Mouse (Mus musculus) myocyte (in vitro differentiated cells): ENCODE measurements around the gene Rsph9.

Experiments used
- CEBPB ChIP-seq: IDR thresholded peaks from 2 replicates; pipeline ENCODE4 v1.6.1; 2011; ENCODE audit warnings: mild to moderate bottlenecking, moderate library complexity; ENCODE audit not compliant: poor library complexity, insufficient read depth, severe bottlenecking
- E2F4 ChIP-seq: IDR thresholded peaks from one replicate; pipeline ENCODE4 v1.6.1; 2011; ENCODE audit warnings: mild to moderate bottlenecking, control low read depth, moderate library complexity; ENCODE audit not compliant: insufficient read depth
- MAX ChIP-seq: IDR thresholded peaks from one replicate; pipeline ENCODE4 v1.6.1; 2011; ENCODE audit warnings: low read depth, mild to moderate bottlenecking, control low read depth
- MYOD1 ChIP-seq, 3 experiments: IDR thresholded peaks; one replicate each; pipeline ENCODE4 v1.6.1; 2011; ENCODE audit warnings: control low read depth in 2 of 3, low read depth in 2 of 3, mild to moderate bottlenecking in 2 of 3, moderate library complexity in 1 of 3; ENCODE audit not compliant: insufficient read length in 2 of 3, control insufficient read depth in 1 of 3
- MYOG ChIP-seq, 3 experiments: IDR thresholded peaks; one replicate each; pipeline ENCODE4 v1.6.1; 2011; ENCODE audit warnings: control low read depth in 2 of 3, low read depth in 2 of 3, mild to moderate bottlenecking in 2 of 3; ENCODE audit not compliant: insufficient read length in 2 of 3, control insufficient read depth in 1 of 3, insufficient read depth in 1 of 3
- POLR2A ChIP-seq: IDR thresholded peaks from one replicate; pipeline ENCODE4 v1.6.1; 2011; ENCODE audit warnings: low read depth, mild to moderate bottlenecking, control low read depth, moderate library complexity; ENCODE audit not compliant: insufficient read length
- POLR2AphosphoS2 ChIP-seq: IDR thresholded peaks from one replicate; pipeline ENCODE4 v1.6.1; 2011; ENCODE audit warnings: low read depth, control low read depth; ENCODE audit not compliant: insufficient read length
- TCF12 ChIP-seq: IDR thresholded peaks from one replicate; pipeline ENCODE4 v1.6.1; 2011; ENCODE audit warnings: mild to moderate bottlenecking, control low read depth; ENCODE audit not compliant: poor library complexity, insufficient read depth, severe bottlenecking
- USF1 ChIP-seq: IDR thresholded peaks from one replicate; pipeline ENCODE4 v1.6.1; 2011; ENCODE audit warnings: low read depth, mild to moderate bottlenecking, control low read depth, moderate library complexity

GRCm38 (mm10) chr17:46079037-46079436, 65.0 kb downstream of the Rsph9 start:
- TF ChIP-seq POLR2A = no peak
- TF ChIP-seq MYOD1 (IDR thresholded peaks at IDR 0.05; ENCODE audit: control insufficient read depth in 1 of 3, insufficient read length in 2 of 3, low read depth in 2 of 3) = no peak
- no peak for TF ChIP-seq TCF12
- no peak for TF ChIP-seq MAX
- no peak for TF ChIP-seq MYOG (IDR thresholded peaks at IDR 0.05; ENCODE audit: control insufficient read depth in 1 of 3, insufficient read depth in 1 of 3, insufficient read length in 2 of 3, low read depth in 2 of 3)
- TF ChIP-seq CEBPB = no peak
- no peak for TF ChIP-seq POLR2AphosphoS2
- no peak for TF ChIP-seq E2F4
- TF ChIP-seq USF1 = no peak
